Mouse (Mus musculus) embryonic facial prominence, embryonic 11.5 days (tissue): ENCODE measurements at regions not wholly inside any gene's neighbourhood (a gene's known extent, or its start where the extent isn't known, plus 50 kb on each side); places are given as distances from the start of the nearest gene placed in this dataset.

Source experiments
- ATAC-seq: fragments of 200-750 bp; cut with Nextera tagmentation; replicated peaks from 2 replicates; pipeline ENCODE4 v1.8.0; 2017; ENCODE audit warnings: low read depth; ENCODE audit not compliant: insufficient number of reproducible peaks, low FRiP score, low TSS enrichment
- DNase-seq: peaks from one replicate; pipeline ENCODE4 v3.0.0-alpha.2; 2015; ENCODE audit warnings: low spot score
- H3K27ac ChIP-seq: fragments of 300-500 bp; sonication (generic); replicated peaks from 2 replicates; pipeline ENCODE4 v1.5.1; 2014; ENCODE audit warnings: mild to moderate bottlenecking, low read depth, low read length, control low read depth
- H3K27me3 ChIP-seq: fragments of 300-500 bp; sonication (generic); 2 replicates; pipeline ENCODE4 v1.6.1; 2014; ENCODE audit warnings: mild to moderate bottlenecking, low read length, moderate library complexity, mixed read lengths; ENCODE audit not compliant: control insufficient read depth, insufficient read depth
- H3K36me3 ChIP-seq: fragments of 300-500 bp; sonication (generic); replicated peaks from 2 replicates; pipeline ENCODE4 v1.6.1; 2014; ENCODE audit warnings: low read depth, mild to moderate bottlenecking, low read length, moderate library complexity, mixed read lengths; ENCODE audit not compliant: control insufficient read depth, insufficient read depth
- H3K4me1 ChIP-seq: fragments of 300-500 bp; sonication (generic); 2 replicates; pipeline ENCODE4 v1.6.1; 2014; ENCODE audit warnings: low read length, mixed read lengths; ENCODE audit not compliant: control insufficient read depth, insufficient read depth
- H3K4me2 ChIP-seq: fragments of 300-500 bp; sonication (generic); 2 replicates; pipeline ENCODE4 v1.6.1; 2014; ENCODE audit warnings: low read depth, mild to moderate bottlenecking, control low read depth, low read length, moderate library complexity
- H3K4me3 ChIP-seq: fragments of 300-500 bp; sonication (generic); 2 replicates; pipeline ENCODE4 v1.5.1; 2014; ENCODE audit warnings: low read depth, low read length, control low read depth
- H3K9ac ChIP-seq: fragments of 300-500 bp; sonication (generic); replicated peaks from 2 replicates; pipeline ENCODE4 v1.6.1; 2014; ENCODE audit warnings: mild to moderate bottlenecking, control low read depth, low read length
- H3K9me3 ChIP-seq: fragments of 300-500 bp; sonication (generic); replicated peaks from 2 replicates; pipeline ENCODE4 v1.6.1; 2016; ENCODE audit warnings: mild to moderate bottlenecking, low read length, inconsistent platforms, mixed read lengths; ENCODE audit not compliant: control insufficient read depth
- WGBS: fragments of 180-500 bp; shearing (Covaris S2); extraction: QIAGEN DNeasy Blood & Tissue Kit; methylation state at CpG from one replicate; pipeline ENCODE4 v1.1.7; 2014; 5-methylcytosine and 5-hydroxymethylcytosine counted together

DNA sequence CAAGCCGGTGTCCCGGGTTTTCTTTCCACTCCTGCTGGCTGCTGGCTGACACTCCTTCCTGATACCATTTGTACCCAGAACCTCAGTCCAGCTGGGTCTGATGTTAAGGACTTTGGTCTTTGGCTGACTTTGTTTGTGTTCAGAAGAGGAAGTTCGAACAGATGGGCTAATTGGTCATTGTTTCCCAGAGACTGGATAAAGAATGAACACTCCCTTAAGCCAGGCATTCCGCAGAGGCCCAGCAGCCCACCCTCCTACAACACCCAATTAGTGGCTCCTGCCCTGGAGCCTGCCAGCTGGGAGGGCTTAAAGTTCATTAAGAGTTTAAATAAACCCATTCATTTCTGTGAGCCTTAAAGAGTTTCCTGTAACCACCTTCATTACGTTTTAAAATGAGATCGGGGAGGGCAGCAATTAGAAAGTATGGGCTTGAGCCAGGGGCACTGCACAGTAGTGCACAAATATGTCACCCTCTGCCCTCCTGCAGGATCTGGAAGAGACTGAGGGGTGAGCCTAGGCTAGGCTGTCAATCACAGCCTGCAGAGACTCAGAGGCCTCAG lies 257.9 kb downstream of the Ajap1 start:
- no peak overlapping the region for H3K4me3 ChIP-seq
- no peak overlapping the region for H3K9ac ChIP-seq
- no peaks in the 10 kb centered on the region for H3K27me3 ChIP-seq
- H3K9me3 ChIP-seq = no peaks in the 10 kb centered on the region
- no peak overlapping the region for H3K4me2 ChIP-seq
- no peaks in the 10 kb centered on the region for H3K4me1 ChIP-seq
- WGBS = 6% methylated on average over 6 of the region's 6 CpGs
- no peak overlapping the region for H3K27ac ChIP-seq
- no peaks in the 10 kb centered on the region for H3K36me3 ChIP-seq
- peak; percentile 63 for DNase-seq
- ATAC-seq = peak; percentile 89

- Histone ChIP-seq H3K9me3 (no peaks in the 10 kb centered on the region), H3K4me3 (no peak overlapping the region), H3K27ac (no peak overlapping the region), H3K27me3 (no peaks in the 10 kb centered on the region), H3K4me1 (no peaks in the 10 kb centered on the region), H3K9ac (no peak overlapping the region), H3K4me2 (no peak overlapping the region), H3K36me3 (no peaks in the 10 kb centered on the region)
- DNase-seq (no peak), ATAC-seq (no peak)
- WGBS = 83% methylated on average over 5 of the region's 5 CpGs
Observed at GRCm38 (mm10) chr4:153223019-153223418, 259.6 kb downstream of the Ajap1 start.

DNA sequence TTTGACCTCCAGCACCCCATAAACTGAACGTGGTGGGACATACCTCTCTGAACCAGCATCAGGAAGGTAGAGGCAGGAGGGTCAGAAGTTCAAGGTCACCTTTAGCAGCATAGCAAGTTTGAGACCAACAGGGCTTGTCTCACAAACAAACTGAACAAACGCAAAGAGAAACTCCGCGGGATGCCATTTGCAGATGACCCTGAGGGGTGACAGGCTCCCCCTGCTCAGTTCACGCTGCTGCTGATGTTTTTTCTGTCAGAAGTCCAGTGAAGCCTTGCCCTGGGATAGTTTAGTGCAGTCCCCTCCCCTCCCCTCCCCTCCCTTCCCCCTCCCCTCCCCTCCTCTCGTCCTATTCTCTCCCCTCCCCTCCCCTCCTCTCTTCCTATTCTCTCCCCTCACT lies 262.1 kb downstream of the Ajap1 start:
- Histone ChIP-seq H3K27me3 (no peaks in the 10 kb centered on the region), H3K9me3 (no peaks in the 10 kb centered on the region), H3K27ac (no peak overlapping the region), H3K4me3 (no peak overlapping the region), H3K4me2 (no peak overlapping the region), H3K36me3 (no peaks in the 10 kb centered on the region), H3K9ac (no peak overlapping the region), H3K4me1 (no peaks in the 10 kb centered on the region)
- no peak for DNase-seq
- ATAC-seq = no peak
- WGBS = 16% methylated on average over 5 of the region's 6 CpGs

- Histone ChIP-seq H3K4me3 (no peak overlapping the region), H3K9ac (no peak overlapping the region), H3K36me3 (no peaks in the 10 kb centered on the region), H3K27ac (no peak overlapping the region), H3K9me3 (no peaks in the 10 kb centered on the region), H3K4me2 (no peak overlapping the region), H3K4me1 (no peaks in the 10 kb centered on the region), H3K27me3 (no peaks in the 10 kb centered on the region)
- 30% methylated on average over 7 of the region's 7 CpGs for WGBS
- no peak for ATAC-seq
- DNase-seq = no peak
Observed at GRCm38 (mm10) chr4:153220074-153220473, 262.5 kb downstream of the Ajap1 start.

DNA sequence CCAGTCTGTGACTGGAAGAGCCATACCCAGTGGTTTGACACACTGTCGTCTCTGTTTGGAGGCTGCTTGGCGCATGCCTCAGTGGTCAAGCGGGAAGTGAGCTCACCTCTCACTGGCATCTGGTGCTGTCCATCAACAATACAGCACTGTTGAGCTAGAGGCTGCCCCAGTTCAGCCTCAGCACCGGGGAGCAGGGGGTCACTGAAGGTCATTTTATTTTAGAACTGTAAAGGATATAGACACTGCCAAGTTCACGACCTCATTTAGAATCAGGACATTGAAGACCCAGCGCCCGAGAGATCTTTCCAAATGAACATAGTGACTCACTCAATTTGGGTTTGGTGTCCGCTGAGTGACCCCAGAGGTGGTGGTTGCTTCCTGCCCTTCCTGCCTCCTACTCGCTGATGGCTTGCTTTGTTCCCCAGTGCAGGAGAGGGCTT lies 265.1 kb downstream of the Ajap1 start:
- 45% methylated on average over 9 of the region's 9 CpGs for WGBS
- Histone ChIP-seq H3K27ac (no peak overlapping the region), H3K36me3 (no peaks in the 10 kb centered on the region), H3K27me3 (no peaks in the 10 kb centered on the region), H3K4me1 (no peaks in the 10 kb centered on the region), H3K4me2 (no peak overlapping the region), H3K9ac (no peak overlapping the region), H3K4me3 (no peak overlapping the region), H3K9me3 (no peaks in the 10 kb centered on the region)
- DNase-seq (no peak), ATAC-seq (no peak)

DNA sequence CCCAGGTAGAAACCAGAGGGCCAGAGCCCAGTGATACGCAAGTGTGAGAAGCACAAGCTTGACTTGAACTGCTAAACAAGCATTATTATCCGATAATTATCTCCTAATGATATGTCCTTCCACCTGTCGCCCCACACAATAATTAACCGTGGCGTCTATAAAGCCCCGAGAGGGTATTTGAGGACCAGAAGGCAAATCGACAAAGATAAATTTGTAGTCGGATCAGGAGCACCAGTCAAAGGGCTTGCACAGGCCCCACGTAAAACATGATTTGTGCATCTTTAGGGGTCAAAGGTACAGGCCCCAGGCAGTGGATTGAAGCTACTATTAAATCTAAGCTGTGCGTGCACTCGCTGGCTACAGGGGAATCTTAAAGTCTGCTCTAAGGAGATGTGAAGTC lies 270.5 kb downstream of the Ajap1 start:
- no peak overlapping the region for H3K4me2 ChIP-seq
- no peak overlapping the region for H3K9ac ChIP-seq
- no peak for DNase-seq
- no peaks in the 10 kb centered on the region for H3K36me3 ChIP-seq
- H3K27ac ChIP-seq = no peak overlapping the region
- H3K4me3 ChIP-seq = no peak overlapping the region
- no peaks in the 10 kb centered on the region; the same call in 1 of the 2 replicates for H3K4me1 ChIP-seq
- H3K9me3 ChIP-seq = no peaks in the 10 kb centered on the region
- no peaks in the 10 kb centered on the region for H3K27me3 ChIP-seq
- ATAC-seq = no peak
- 39% methylated on average over 11 of the region's 11 CpGs for WGBS

DNA sequence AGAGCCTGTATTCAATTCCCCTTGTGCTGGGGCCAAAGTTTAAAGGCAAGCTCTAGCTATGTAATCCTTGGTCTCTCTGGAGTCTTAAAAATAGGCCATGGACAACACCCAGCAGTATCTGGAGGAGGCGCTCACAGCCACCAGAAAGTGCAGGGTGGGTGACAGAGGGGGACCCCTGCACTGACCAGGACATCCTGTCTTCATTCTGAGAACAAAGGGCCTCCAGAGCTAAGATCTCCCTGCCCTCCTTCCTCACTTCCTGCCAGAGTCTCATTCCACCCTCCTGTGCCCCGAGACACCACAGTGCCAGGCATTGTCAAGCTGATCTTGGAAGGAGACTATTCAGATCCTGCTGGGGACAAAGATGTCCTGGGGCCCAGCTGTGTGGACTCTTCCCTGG lies 273.8 kb downstream of the Ajap1 start:
- Histone ChIP-seq H3K36me3 (no peaks in the 10 kb centered on the region), H3K9me3 (no peaks in the 10 kb centered on the region), H3K9ac (no peak overlapping the region), H3K4me2 (no peak overlapping the region), H3K27me3 (no peaks in the 10 kb centered on the region), H3K4me3 (no peak overlapping the region), H3K27ac (no peak overlapping the region), H3K4me1 (no peaks in the 10 kb centered on the region; the same call in 1 of the 2 replicates)
- 20% methylated on average over 2 of the region's 2 CpGs for WGBS
- DNase-seq (no peak), ATAC-seq (no peak)

GRCm38 (mm10) chr4:153208215-153208614 lies 274.4 kb downstream of the Ajap1 start:
- WGBS = 81% methylated on average over 6 of the region's 6 CpGs
- no peak overlapping the region for H3K4me3 ChIP-seq
- no peak overlapping the region for H3K9ac ChIP-seq
- no peaks in the 10 kb centered on the region for H3K9me3 ChIP-seq
- no peaks in the 10 kb centered on the region; the same call in 1 of the 2 replicates for H3K4me1 ChIP-seq
- no peak overlapping the region for H3K27ac ChIP-seq
- no peaks in the 10 kb centered on the region for H3K36me3 ChIP-seq
- no peak overlapping the region for H3K4me2 ChIP-seq
- DNase-seq (no peak), ATAC-seq (no peak)
- no peaks in the 10 kb centered on the region for H3K27me3 ChIP-seq
